ENCODE assay signal across 19 mouse cellular contexts in genomic region chr3:86275651-86276050, GRCm38 (mm10). TPM values are rescaled to one million over a fixed set of nuclear protein-coding genes. Genes with fewer than 3 reads are reported as not detected.
DNase-seq lines count a peak whose midpoint lies in the region; TF ChIP-seq lines count a peak whose summit lies in the region.
"Had no signal": no experiment of that assay in that cellular context is flagged by ENCODE, and none has a peak within 500 bp of the region (broad histone marks: within the 10 kb centered on the region; RNA-seq: fewer than 3 reads in every experiment).

No protein-coding gene starts in this region.

- no peak overlapping the region for H3K4me3 ChIP-seq in kidney, adult 2 months (ENCODE audit: insufficient read depth, low read depth, low read length)
- H3K4me3 ChIP-seq: embryonic facial prominence, embryonic 13.5 days; embryonic facial prominence, embryonic 15.5 days; erythroblast, embryonic 14.5 days; forebrain, embryonic 10.5 days; forebrain, embryonic 12.5 days had no signal

- TF ChIP-seq CTCF in kidney, adult 2 months (conservative IDR thresholded peaks at IDR 0.05; ENCODE audit: insufficient read depth, insufficient read length, low read depth, low read length), result no peak

- no peaks in the 10 kb centered on the region for H3K36me3 ChIP-seq in kidney, adult 2 months (ENCODE audit: control insufficient read depth, insufficient read depth, low read length)
- H3K36me3 ChIP-seq: embryonic facial prominence, embryonic 13.5 days; embryonic facial prominence, embryonic 15.5 days; forebrain, embryonic 10.5 days; forebrain, embryonic 12.5 days had no signal

- 65% methylated on average over 1 of the region's 1 CpGs for WGBS in kidney, adult 2 months

- H3K27ac ChIP-seq in kidney, adult 2 months (ENCODE audit: insufficient read depth, low read depth, low read length), result no peak overlapping the region
- H3K27ac ChIP-seq: embryonic facial prominence, embryonic 13.5 days; embryonic facial prominence, embryonic 15.5 days; forebrain, embryonic 10.5 days; forebrain, embryonic 12.5 days had no signal

- H3K4me1 ChIP-seq in kidney, adult 2 months (ENCODE audit: control insufficient read depth, insufficient read depth, low read length), result no peaks in the 10 kb centered on the region
- H3K4me1 ChIP-seq: embryonic facial prominence, embryonic 13.5 days; embryonic facial prominence, embryonic 15.5 days; forebrain, embryonic 10.5 days; forebrain, embryonic 12.5 days had no signal

- H3K27me3 ChIP-seq in kidney, adult 2 months (replicated peaks; ENCODE audit: control insufficient read depth, insufficient read depth, low read length), result no peaks in the 10 kb centered on the region
- H3K27me3 ChIP-seq: embryonic facial prominence, embryonic 13.5 days; embryonic facial prominence, embryonic 15.5 days; forebrain, embryonic 12.5 days had no signal

- peak; percentile 69 for DNase-seq in 416B (ENCODE audit: low read depth)
- DNase-seq in MEL-GATA-1-ER (ENCODE audit: extremely low read depth, low read depth), result peak; percentile 11
- DNase-seq in naive thymus-derived CD4-positive, alpha-beta T cell, adult 2 months (ENCODE audit: low read depth), result peak; percentile 6
- DNase-seq in heart, adult 8-10 months (ENCODE audit: low spot score), result no peak
- DNase-seq in kidney, adult 2 months, result no peak
- DNase-seq: adrenal gland, adult 2 months; adrenal gland, postnatal 10 days; adrenal gland, postnatal 25 days; cerebellum, adult 11 months; cerebellum, adult 18-20 months; cerebellum, adult 8-10 months; cerebellum, adult 9-11 months; cerebellum, postnatal 14 days; cerebellum, postnatal 36 days had no signal

- TF ChIP-seq POLR2A in kidney, adult 2 months (IDR thresholded peaks at IDR 0.05; ENCODE audit: low read depth, low read length), result no peak

RNA-seq across cellular contexts. Expression of gene Lrba, which starts 51.2 kb away (rescaled TPM):
- 10 to 100 TPM; 24.2 to 31.0 (median 28.2) TPM for total RNA-seq in heart, adult 8-10 months (2022)
- 36.4 and 37.8 TPM in 2 replicates for polyA plus RNA-seq in kidney, adult 2 months (2012; rRNA removed)

Comparison
In these comparisons a context has a peak if more than half of its experiments do, and no peak if none do; other contexts are left out.
1. DNase-seq: peak in 416B (single experiment), MEL-GATA-1-ER (single experiment) and naive thymus-derived CD4-positive, alpha-beta T cell, adult 2 months (single experiment); none in heart, adult 8-10 months (single experiment) and kidney, adult 2 months (single experiment).